Mouse (Mus musculus) midbrain, embryonic 12.5 days (tissue): ENCODE measurements around the gene Hist1h1c. TPM values are rescaled to one million over a fixed set of nuclear protein-coding genes. Genes with fewer than 3 reads are reported as not detected.
"Not testable (repeated sequence)": the region's sequence is repeated elsewhere in the genome, so short reads cannot be mapped to it uniquely, and the experiment has no call there.

ENCODE experiments used
- ATAC-seq: fragments of 200-750 bp; cut with Nextera tagmentation; 2 replicates; pipeline ENCODE4 v1.8.0; 2017; ENCODE audit warnings: low read depth, moderate TSS enrichment, moderate library complexity; ENCODE audit not compliant: low FRiP score
- H3K27ac ChIP-seq: fragments of 300-500 bp; sonication (generic); replicated peaks from 2 replicates; pipeline ENCODE4 v1.5.1; 2016; ENCODE audit warnings: mild to moderate bottlenecking
- H3K27me3 ChIP-seq: fragments of 300-500 bp; sonication (generic); 2 replicates; pipeline ENCODE4 v1.6.1; 2016; ENCODE audit warnings: mild to moderate bottlenecking
- H3K36me3 ChIP-seq: fragments of 300-500 bp; sonication (generic); 2 replicates; pipeline ENCODE4 v1.6.1; 2016
- H3K4me1 ChIP-seq: fragments of 300-500 bp; sonication (generic); 2 replicates; pipeline ENCODE4 v1.6.1; 2016
- H3K4me2 ChIP-seq: fragments of 300-500 bp; sonication (generic); replicated peaks from 2 replicates; pipeline ENCODE4 v1.6.1; 2016; ENCODE audit warnings: mild to moderate bottlenecking, moderate library complexity
- H3K4me3 ChIP-seq: fragments of 300-500 bp; sonication (generic); 2 replicates; pipeline ENCODE4 v1.5.1; 2016; ENCODE audit warnings: mild to moderate bottlenecking
- H3K9ac ChIP-seq: fragments of 300-500 bp; sonication (generic); replicated peaks from 2 replicates; pipeline ENCODE4 v1.6.1; 2016; ENCODE audit warnings: mild to moderate bottlenecking, moderate library complexity
- H3K9me3 ChIP-seq: fragments of 300-500 bp; sonication (generic); 2 replicates; pipeline ENCODE4 v1.6.1; 2016; ENCODE audit warnings: mild to moderate bottlenecking
- WGBS: fragments of 180-500 bp; shearing (Covaris S2); methylation state at CpG from one replicate; pipeline ENCODE4 v1.1.7; 2016; 5-methylcytosine and 5-hydroxymethylcytosine counted together
- polyA plus RNA-seq: library from polyadenylated mRNA; unstranded; fragments of >200 nt; fragmentation: Nextera tagmentation; extraction: Ambion mirVana; gene quantifications from 2 replicates; pipeline ENCODE4 v1.2.1, GENCODE M21; 2016

The Hist1h1c gene
- polyA plus RNA-seq, 1 experiment from 2014 or later: 14.0 TPM

GRCm38 (mm10) chr13:23717593-23718245, 20.9 kb upstream of the Hist1h1c start:
- H3K9me3 ChIP-seq, H3K4me1 ChIP-seq, H3K36me3 ChIP-seq, H3K4me2 ChIP-seq, H3K27ac ChIP-seq, H3K9ac ChIP-seq, ATAC-seq, H3K27me3 ChIP-seq, H3K4me3 ChIP-seq: not testable (repeated sequence)
- WGBS: 21% methylated on average over 2 of the region's 2 CpGs

GRCm38 (mm10) chr13:23724239-23724638, 14.4 kb upstream of the Hist1h1c start:
- no peak overlapping the region for H3K27ac ChIP-seq
- H3K36me3 ChIP-seq: no peaks in the 10 kb centered on the region
- no peak overlapping the region for H3K9ac ChIP-seq
- ATAC-seq: no peak
- H3K4me1 ChIP-seq: no peaks in the 10 kb centered on the region
- no peak overlapping the region for H3K4me3 ChIP-seq
- H3K9me3 ChIP-seq: no peaks in the 10 kb centered on the region
- 92% methylated on average over 4 of the region's 4 CpGs for WGBS
- H3K4me2 ChIP-seq: no peak overlapping the region
- H3K27me3 ChIP-seq: no peaks in the 10 kb centered on the region

GRCm38 (mm10) chr13:23725213-23725612, 13.4 kb upstream of the Hist1h1c start:
- no peak overlapping the region for H3K9ac ChIP-seq
- no CpG with 5 or more reads among the region's 1 CpGs for WGBS
- ATAC-seq: no peak

GRCm38 (mm10) chr13:23728472-23729191, 10.0 kb upstream of the Hist1h1c start:
- H3K4me2 ChIP-seq: no peak overlapping the region
- WGBS: 83% methylated on average over 18 of the region's 18 CpGs
- no peak for ATAC-seq
- no peak overlapping the region for H3K27ac ChIP-seq
- H3K36me3 ChIP-seq: no peaks in the 10 kb centered on the region
- H3K4me3 ChIP-seq: no peak overlapping the region
- no peaks in the 10 kb centered on the region for H3K27me3 ChIP-seq
- H3K9me3 ChIP-seq: no peaks in the 10 kb centered on the region
- no peak overlapping the region for H3K9ac ChIP-seq
- H3K4me1 ChIP-seq: no peaks in the 10 kb centered on the region

More at GRCm38 (mm10) chr13:23725213-23725612, 13.4 kb upstream of the Hist1h1c start:
- Histone ChIP-seq H3K36me3 (no peaks in the 10 kb centered on the region), H3K27ac (no peak overlapping the region), H3K4me2 (no peak overlapping the region), H3K9me3 (no peaks in the 10 kb centered on the region), H3K4me1 (no peaks in the 10 kb centered on the region), H3K27me3 (no peaks in the 10 kb centered on the region), H3K4me3 (no peak overlapping the region)

GRCm38 (mm10) chr13:23729192-23729525, 9.4 kb upstream of the Hist1h1c start:
- 94% methylated on average over 9 of the region's 9 CpGs for whole genome bisulfite sequencing
- no peak for ATAC-seq

GRCm38 (mm10) chr13:23729706-23730105, 8.9 kb upstream of the Hist1h1c start:
- no peaks in the 10 kb centered on the region for H3K4me1 ChIP-seq
- no peaks in the 10 kb centered on the region for H3K36me3 ChIP-seq
- H3K27ac ChIP-seq: no peak overlapping the region
- no peaks in the 10 kb centered on the region for H3K9me3 ChIP-seq
- H3K4me3 ChIP-seq: no peak overlapping the region
- H3K9ac ChIP-seq: no peak overlapping the region
- 92% methylated on average over 5 of the region's 5 CpGs for WGBS
- H3K4me2 ChIP-seq: no peak overlapping the region
- no peaks in the 10 kb centered on the region for H3K27me3 ChIP-seq
- no peak for ATAC-seq

More at GRCm38 (mm10) chr13:23729192-23729525, 9.4 kb upstream of the Hist1h1c start:
- H3K36me3 ChIP-seq: no peaks in the 10 kb centered on the region
- no peak overlapping the region for H3K9ac ChIP-seq
- no peaks in the 10 kb centered on the region for H3K4me1 ChIP-seq
- no peak overlapping the region for H3K4me2 ChIP-seq
- H3K27me3 ChIP-seq: no peaks in the 10 kb centered on the region
- no peak overlapping the region for H3K27ac ChIP-seq
- H3K4me3 ChIP-seq: no peak overlapping the region
- H3K9me3 ChIP-seq: no peaks in the 10 kb centered on the region

GRCm38 (mm10) chr13:23730479-23730878, 8.1 kb upstream of the Hist1h1c start:
- ATAC-seq: no peak
- WGBS: 71% methylated on average over 8 of the region's 8 CpGs
- no peak overlapping the region for H3K9ac ChIP-seq
- H3K27me3 ChIP-seq: no peaks in the 10 kb centered on the region
- no peaks in the 10 kb centered on the region for H3K4me1 ChIP-seq
- no peak overlapping the region for H3K4me2 ChIP-seq
- no peak overlapping the region for H3K4me3 ChIP-seq
- no peak overlapping the region for H3K27ac ChIP-seq
- H3K9me3 ChIP-seq: no peaks in the 10 kb centered on the region
- H3K36me3 ChIP-seq: no peaks in the 10 kb centered on the region

- no peaks in the 10 kb centered on the region for H3K27me3 ChIP-seq
- H3K4me1 ChIP-seq: no peaks in the 10 kb centered on the region
- 24% methylated on average over 8 of the region's 8 CpGs for WGBS
- H3K9ac ChIP-seq: no peak overlapping the region
- no peak for ATAC-seq
- H3K4me2 ChIP-seq: no peak overlapping the region
- no peak overlapping the region for H3K27ac ChIP-seq
- no peak overlapping the region for H3K4me3 ChIP-seq
- no peaks in the 10 kb centered on the region for H3K9me3 ChIP-seq
- H3K36me3 ChIP-seq: no peaks in the 10 kb centered on the region
Observed at GRCm38 (mm10) chr13:23732156-23732804, 6.3 kb upstream of the Hist1h1c start.

- Histone ChIP-seq H3K4me2 (no peak overlapping the region), H3K27me3 (no peaks in the 10 kb centered on the region), H3K27ac (no peak overlapping the region), H3K4me3 (no peak overlapping the region), H3K36me3 (no peaks in the 10 kb centered on the region), H3K4me1 (peaks cover 24% of the 10 kb centered on the region), H3K9me3 (no peaks in the 10 kb centered on the region), H3K9ac (no peak overlapping the region)
- no peak for ATAC-seq
- WGBS: 75% methylated on average over 5 of the region's 5 CpGs
Observed at GRCm38 (mm10) chr13:23737091-23737490, 1.5 kb upstream of the Hist1h1c start.

- H3K4me3 ChIP-seq: peak overlapping the region; percentile 55; the same call in 1 of the 2 replicates
- ATAC-seq: no peak
- peak overlapping the region; percentile 69 for H3K9ac ChIP-seq
- H3K4me1 ChIP-seq: peaks cover 24% of the 10 kb centered on the region
- H3K9me3 ChIP-seq: no peaks in the 10 kb centered on the region
- H3K4me2 ChIP-seq: peak overlapping the region; percentile 95
- H3K36me3 ChIP-seq: no peaks in the 10 kb centered on the region
- H3K27ac ChIP-seq: peak overlapping the region; percentile 95
- 23% methylated on average over 4 of the region's 4 CpGs for WGBS
- no peaks in the 10 kb centered on the region for H3K27me3 ChIP-seq
Observed at GRCm38 (mm10) chr13:23738041-23738440, 567 bp upstream of the Hist1h1c start.

GRCm38 (mm10) chr13:23739069-23739921, 687 bp downstream of the Hist1h1c start:
- H3K4me1 ChIP-seq: peaks cover 25% of the 10 kb centered on the region
- peak overlapping the region; percentile 95 for H3K27ac ChIP-seq
- peak overlapping the region; percentile 95 for H3K4me2 ChIP-seq
- H3K27me3 ChIP-seq: no peaks in the 10 kb centered on the region
- ATAC-seq: peak; percentile 80
- H3K4me3 ChIP-seq: peak overlapping the region; percentile 55
- no peaks in the 10 kb centered on the region for H3K36me3 ChIP-seq
- peak overlapping the region; percentile 69 for H3K9ac ChIP-seq
- WGBS: under 1% methylated on average over 39 of the region's 39 CpGs
- no peaks in the 10 kb centered on the region for H3K9me3 ChIP-seq
